13 mouse cellular contexts compared by ENCODE assay signal in the genomic region with DNA sequence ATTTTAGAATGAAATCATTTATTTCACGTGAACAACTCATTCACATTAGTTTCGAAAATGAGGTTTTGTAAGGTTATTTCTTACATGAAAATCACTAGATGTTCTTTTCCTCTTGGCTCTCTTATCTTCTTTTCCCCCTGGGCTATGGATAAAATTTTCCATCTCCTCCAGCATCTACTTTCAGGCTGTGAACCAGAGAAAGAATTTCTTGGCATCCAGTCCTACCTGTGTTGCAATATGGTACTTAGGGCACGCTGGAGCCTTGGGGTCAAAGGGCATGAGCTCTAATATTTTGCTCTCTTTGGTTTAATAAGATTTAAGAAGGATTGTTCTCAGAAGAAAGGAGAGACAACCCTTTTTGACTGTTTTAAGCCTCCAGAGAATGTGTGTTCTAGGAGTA.
DNase-seq lines count a peak whose midpoint lies in the region; ATAC-seq lines count a peak whose summit lies in the region.
"Had no signal": no experiment of that assay in that cellular context is flagged by ENCODE, and none has a peak within 500 bp of the region (broad histone marks: within the 10 kb centered on the region; RNA-seq: fewer than 3 reads in every experiment).

No protein-coding gene starts in this region.

- no peak for ATAC-seq in forebrain, embryonic 16.5 days

- no peak overlapping the region for H3K4me2 ChIP-seq in forebrain, embryonic 16.5 days (ENCODE audit: low read length)
- H3K4me2 ChIP-seq: hindbrain, embryonic 15.5 days; neural tube, embryonic 15.5 days had no signal

- no peaks in the 10 kb centered on the region for H3K4me1 ChIP-seq in forebrain, embryonic 16.5 days (replicated peaks; ENCODE audit: control insufficient read depth, insufficient read depth, low read length)
- H3K4me1 ChIP-seq: hindbrain, embryonic 15.5 days; limb, embryonic 10.5 days; midbrain, embryonic 10.5 days; neural tube, embryonic 15.5 days had no signal

- H3K27ac ChIP-seq in forebrain, embryonic 16.5 days (ENCODE audit: low read length): no peak overlapping the region
- H3K27ac ChIP-seq: hindbrain, embryonic 15.5 days; kidney, postnatal 0 days; limb, embryonic 10.5 days; midbrain, embryonic 10.5 days; neural tube, embryonic 15.5 days had no signal

- no peaks in the 10 kb centered on the region for H3K9me3 ChIP-seq in forebrain, embryonic 16.5 days (ENCODE audit: control insufficient read depth, low read length)
- H3K9me3 ChIP-seq: hindbrain, embryonic 15.5 days; limb, embryonic 10.5 days; midbrain, embryonic 10.5 days; neural tube, embryonic 15.5 days had no signal

- no peak overlapping the region for H3K4me3 ChIP-seq in forebrain, embryonic 16.5 days (replicated peaks; ENCODE audit: low read length)
- H3K4me3 ChIP-seq: hindbrain, embryonic 15.5 days; limb, embryonic 10.5 days; midbrain, embryonic 10.5 days; neural tube, embryonic 15.5 days had no signal

- 83% methylated on average over 3 of the region's 3 CpGs for WGBS in forebrain, embryonic 16.5 days

- H3K36me3 ChIP-seq in forebrain, embryonic 16.5 days (ENCODE audit: control insufficient read depth, insufficient read depth): no peaks in the 10 kb centered on the region
- H3K36me3 ChIP-seq: hindbrain, embryonic 15.5 days; limb, embryonic 10.5 days; midbrain, embryonic 10.5 days; neural tube, embryonic 15.5 days had no signal

- H3K9ac ChIP-seq in forebrain, embryonic 16.5 days (replicated peaks; ENCODE audit: low read depth, low read length): no peak overlapping the region
- H3K9ac ChIP-seq: hindbrain, embryonic 15.5 days; neural tube, embryonic 15.5 days had no signal

- intact Hi-C loops in heart, postnatal 14 days (cut with DNase I): no loop called here

- peak; percentile 68 for DNase-seq in heart, adult 8-10 months (ENCODE audit: low spot score)
- DNase-seq in heart, postnatal 14 days: no peak
- DNase-seq in lung, adult 18-20 months: peak; percentile 48 to 64
- DNase-seq in lung, postnatal 4 days: no peak
- peak; percentile 46 for DNase-seq in gastrocnemius, postnatal 25 days
- DNase-seq in yolk sac, embryonic 10.5 days (ENCODE audit: low spot score): peak; percentile 10
- DNase-seq: right cerebral cortex, adult 18-20 months had no signal

- no peaks in the 10 kb centered on the region for H3K27me3 ChIP-seq in forebrain, embryonic 16.5 days (replicated peaks; ENCODE audit: control insufficient read depth, insufficient read depth, low read length)
- H3K27me3 ChIP-seq: hindbrain, embryonic 15.5 days; neural tube, embryonic 15.5 days had no signal

Comparison
In these comparisons a context has a peak if more than half of its experiments do, and no peak if none do; other contexts are left out.
1. DNase-seq: peak in heart, adult 8-10 months (single experiment), lung, adult 18-20 months (2 of 2), gastrocnemius, postnatal 25 days (single experiment) and yolk sac, embryonic 10.5 days (single experiment); none in heart, postnatal 14 days (0 of 2) and lung, postnatal 4 days (0 of 2).